Mouse (Mus musculus) stomach, embryonic 15.5 days (tissue): ENCODE measurements around the gene Garem2. TPM values are rescaled to one million over a fixed set of nuclear protein-coding genes. Genes with fewer than 3 reads are reported as not detected.

Experiments used
- ATAC-seq: fragments of 200-750 bp; cut with Nextera tagmentation; 2 replicates; pipeline ENCODE4 v1.8.0; 2017; ENCODE audit warnings: low read depth, moderate number of reproducible peaks, moderate TSS enrichment; ENCODE audit not compliant: insufficient read depth, low FRiP score
- H3K27ac ChIP-seq: fragments of 300-500 bp; sonication (generic); 2 replicates; pipeline ENCODE4 v1.5.1; 2015; ENCODE audit warnings: mild to moderate bottlenecking, inconsistent platforms
- H3K27me3 ChIP-seq: fragments of 300-500 bp; sonication (generic); replicated peaks from 2 replicates; pipeline ENCODE4 v1.6.1; 2015; ENCODE audit warnings: inconsistent platforms
- H3K36me3 ChIP-seq: fragments of 300-500 bp; sonication (generic); 2 replicates; pipeline ENCODE4 v1.6.1; 2015; ENCODE audit warnings: inconsistent platforms
- H3K4me1 ChIP-seq: fragments of 300-500 bp; sonication (generic); 2 replicates; pipeline ENCODE4 v1.6.1; 2015; ENCODE audit warnings: inconsistent platforms
- H3K4me2 ChIP-seq: fragments of 300-500 bp; sonication (generic); 2 replicates; pipeline ENCODE4 v1.6.1; 2015; ENCODE audit warnings: mild to moderate bottlenecking, inconsistent platforms
- H3K4me3 ChIP-seq: fragments of 300-500 bp; sonication (generic); replicated peaks from 2 replicates; pipeline ENCODE4 v1.5.1; 2015; ENCODE audit warnings: inconsistent platforms
- H3K9ac ChIP-seq: fragments of 300-500 bp; sonication (generic); 2 replicates; pipeline ENCODE4 v1.6.1; 2015; ENCODE audit warnings: inconsistent platforms
- H3K9me3 ChIP-seq: fragments of 300-500 bp; sonication (generic); 2 replicates; pipeline ENCODE4 v1.6.1; 2016; ENCODE audit warnings: inconsistent platforms
- WGBS: fragments of 180-500 bp; shearing (Covaris S2); methylation state at CpG from one replicate; pipeline ENCODE4 v1.1.7; 2015; 5-methylcytosine and 5-hydroxymethylcytosine counted together
- polyA plus RNA-seq: library from polyadenylated mRNA; unstranded; fragments of >200 nt; fragmentation: Nextera tagmentation; extraction: Ambion mirVana; gene quantifications from 2 replicates; pipeline ENCODE4 v1.2.1, GENCODE M21; 2015

The Garem2 gene
- polyA plus RNA-seq, 1 experiment from 2014 or later, result 0.30 TPM

DNA sequence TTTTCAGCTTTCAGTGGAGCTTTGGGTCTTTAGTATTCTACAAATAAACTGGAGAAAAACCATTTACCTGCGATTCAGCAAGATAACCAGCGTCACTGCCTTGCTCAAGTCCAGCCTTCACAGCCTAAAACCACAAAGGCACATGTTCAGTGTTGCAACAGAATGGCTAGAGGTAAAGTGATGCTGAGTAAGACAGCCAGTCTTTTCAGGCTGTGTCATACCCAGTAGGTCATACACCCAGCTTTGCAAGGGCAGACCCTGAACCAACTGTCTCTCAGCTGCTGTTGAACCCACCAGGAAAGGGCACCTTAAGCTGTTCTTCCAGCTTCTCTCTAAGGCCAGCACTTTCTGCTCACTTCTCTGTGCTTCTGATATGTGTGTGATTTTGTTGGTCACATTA is 27.2 kb downstream of the Garem2 start:
- Histone ChIP-seq H3K36me3 (peaks cover 41% of the 10 kb centered on the region), H3K27ac (no peak overlapping the region), H3K4me1 (no peaks in the 10 kb centered on the region), H3K4me2 (no peak overlapping the region), H3K27me3 (no peaks in the 10 kb centered on the region), H3K4me3 (no peak overlapping the region), H3K9me3 (no peaks in the 10 kb centered on the region), H3K9ac (no peak overlapping the region)
- ATAC-seq, result no peak
- WGBS, result 90% methylated on average over 2 of the region's 2 CpGs

DNA sequence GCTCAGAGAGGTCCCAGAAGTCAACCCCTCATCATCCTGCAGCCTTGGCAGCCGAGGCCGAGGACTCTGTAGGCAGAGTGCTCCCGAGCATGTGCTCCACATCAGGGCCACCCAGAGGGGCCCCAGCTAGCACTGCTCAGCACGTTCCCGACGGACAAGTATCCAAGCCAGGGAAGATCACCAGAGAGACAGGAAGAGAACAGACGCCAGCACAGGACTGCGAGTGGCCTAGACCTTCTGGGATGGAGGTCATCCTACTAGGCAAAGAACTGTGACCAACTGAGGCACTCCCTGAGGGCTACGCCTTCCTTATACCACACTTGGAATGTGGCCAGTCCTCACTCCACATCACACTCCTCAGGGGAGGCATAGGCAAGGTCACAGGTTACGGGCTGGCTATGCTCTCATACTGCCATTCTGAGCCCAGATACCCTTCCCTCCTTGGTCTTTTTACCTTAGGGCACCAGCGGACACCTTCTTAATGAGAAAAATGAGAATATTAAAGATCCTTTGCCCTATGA is 30.8 kb downstream of the Garem2 start:
- no peak overlapping the region for H3K4me2 ChIP-seq
- H3K4me1 ChIP-seq, result no peaks in the 10 kb centered on the region
- no peak for ATAC-seq
- H3K27me3 ChIP-seq, result no peaks in the 10 kb centered on the region
- H3K9me3 ChIP-seq, result no peaks in the 10 kb centered on the region
- 92% methylated on average over 11 of the region's 11 CpGs for WGBS
- H3K9ac ChIP-seq, result no peak overlapping the region
- peaks cover 28% of the 10 kb centered on the region for H3K36me3 ChIP-seq
- no peak overlapping the region for H3K27ac ChIP-seq
- H3K4me3 ChIP-seq, result no peak overlapping the region

DNA sequence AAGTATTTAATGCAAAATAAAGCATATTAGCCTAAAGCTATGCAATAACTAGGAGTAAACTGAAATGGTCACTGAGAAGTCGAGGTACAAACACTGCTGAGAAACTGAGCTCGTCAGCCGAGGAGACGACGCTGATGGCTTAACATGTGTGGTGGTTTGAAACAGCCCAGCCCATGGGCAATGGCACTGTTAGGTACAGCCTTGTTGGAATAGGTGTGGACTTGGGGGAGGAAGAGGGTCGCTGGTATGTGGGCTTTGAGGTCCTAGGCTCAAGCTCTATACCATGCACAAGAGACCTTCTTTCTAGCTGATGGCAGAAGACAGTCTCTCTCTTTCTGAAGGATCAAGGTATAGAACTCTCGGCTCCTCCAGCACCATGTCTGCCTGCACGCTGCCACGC is 32.3 kb downstream of the Garem2 start:
- Histone ChIP-seq H3K4me3 (no peak overlapping the region), H3K27ac (no peak overlapping the region), H3K4me2 (no peak overlapping the region), H3K4me1 (no peaks in the 10 kb centered on the region), H3K9ac (no peak overlapping the region), H3K36me3 (peaks cover 25% of the 10 kb centered on the region), H3K9me3 (no peaks in the 10 kb centered on the region), H3K27me3 (no peaks in the 10 kb centered on the region)
- ATAC-seq, result no peak
- whole genome bisulfite sequencing, result 92% methylated on average over 9 of the region's 9 CpGs

DNA sequence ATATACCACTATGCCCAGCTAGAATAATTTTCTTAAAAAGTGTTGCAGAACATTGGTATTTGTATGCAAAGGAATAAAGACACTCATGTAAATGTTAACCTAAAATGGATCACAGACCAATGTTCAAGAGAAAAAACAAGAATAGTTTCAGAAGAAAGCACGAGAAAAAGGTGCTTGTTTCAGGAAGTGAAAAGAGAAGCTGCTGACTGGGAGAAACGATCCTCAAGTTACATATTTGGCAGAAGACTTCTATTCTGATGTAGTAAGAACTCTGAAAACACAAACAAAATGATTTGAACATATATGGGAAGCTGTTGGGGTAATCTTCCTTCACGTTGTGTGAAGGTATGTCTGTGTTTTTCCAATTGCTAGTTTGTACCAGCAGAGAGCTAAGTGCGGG is 33.2 kb downstream of the Garem2 start:
- no peak overlapping the region for H3K27ac ChIP-seq
- peaks cover 19% of the 10 kb centered on the region for H3K36me3 ChIP-seq
- no peak for ATAC-seq
- H3K4me3 ChIP-seq, result no peak overlapping the region
- 88% methylated on average over 4 of the region's 4 CpGs for WGBS
- H3K4me2 ChIP-seq, result no peak overlapping the region
- H3K9ac ChIP-seq, result no peak overlapping the region
- no peaks in the 10 kb centered on the region for H3K27me3 ChIP-seq
- no peaks in the 10 kb centered on the region for H3K9me3 ChIP-seq
- H3K4me1 ChIP-seq, result no peaks in the 10 kb centered on the region

DNA sequence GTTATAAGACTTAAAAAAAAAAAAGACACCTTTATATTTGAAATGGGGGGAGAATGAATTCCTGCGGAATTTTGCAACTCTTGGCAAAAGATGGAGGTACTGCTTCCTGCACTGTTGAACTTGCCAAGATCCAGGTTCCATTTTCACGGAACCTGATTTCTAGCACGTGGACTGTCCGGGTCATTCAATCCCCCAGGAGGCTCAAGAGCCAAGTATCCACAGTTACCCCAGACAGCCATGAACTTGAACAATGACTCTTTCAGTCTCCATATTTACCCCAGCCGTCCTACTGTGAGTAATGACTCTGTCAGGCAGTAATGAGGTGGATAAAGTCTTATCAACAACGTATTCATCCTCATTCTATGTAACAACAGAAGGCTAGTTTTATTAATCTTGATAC is 41.6 kb downstream of the Garem2 start:
- no peak for ATAC-seq
- Histone ChIP-seq H3K36me3 (peaks cover 19% of the 10 kb centered on the region), H3K9ac (no peak overlapping the region), H3K4me1 (0 out of 2 replicates have a peak, but pooled peaks cover 5% of the 10 kb centered on the region), H3K4me3 (no peak overlapping the region), H3K4me2 (no peak overlapping the region), H3K27ac (no peak overlapping the region), H3K9me3 (no peaks in the 10 kb centered on the region), H3K27me3 (no peaks in the 10 kb centered on the region)
- WGBS, result 86% methylated on average over 6 of the region's 6 CpGs

DNA sequence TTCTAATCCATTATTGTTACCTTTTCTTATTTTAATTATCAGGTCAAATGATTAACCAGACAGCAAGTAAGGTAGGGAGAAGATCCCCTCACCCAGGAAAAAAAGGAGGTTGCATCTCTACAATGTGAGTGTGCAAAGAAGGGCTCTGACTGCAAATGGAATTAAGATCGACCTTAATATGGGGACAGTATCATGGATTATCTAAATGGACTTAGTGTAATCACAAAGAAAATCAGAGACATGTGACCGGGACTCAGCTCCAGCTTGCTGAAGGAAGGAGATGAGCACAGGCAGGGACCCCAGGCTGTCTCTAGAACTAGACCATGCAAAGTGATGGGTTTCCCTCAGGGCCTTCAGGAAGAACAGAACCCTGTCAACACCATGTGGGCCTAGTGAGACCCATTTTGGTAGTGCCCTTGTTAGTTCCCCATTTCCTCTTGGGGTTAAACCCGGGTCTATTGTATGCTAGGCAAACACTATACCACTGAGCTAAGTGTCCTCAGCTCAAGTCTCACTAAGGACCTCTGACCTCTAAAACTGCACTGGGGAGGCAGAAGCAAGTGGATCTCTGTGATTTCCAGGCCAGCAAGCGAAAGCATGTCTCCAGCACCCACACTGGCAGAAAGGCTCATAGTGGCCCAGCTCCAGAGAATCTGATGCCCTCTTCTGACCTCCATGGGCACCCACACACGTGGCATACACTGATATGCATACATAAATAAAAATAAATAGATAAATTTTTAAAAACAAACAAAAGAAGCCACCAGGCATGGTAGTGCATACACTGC is 43.4 kb downstream of the Garem2 start:
- ATAC-seq, result no peak
- Histone ChIP-seq H3K9ac (no peak overlapping the region), H3K4me1 (0 out of 2 replicates have a peak, but pooled peaks cover 5% of the 10 kb centered on the region), H3K9me3 (no peaks in the 10 kb centered on the region), H3K4me3 (no peak overlapping the region), H3K36me3 (peaks cover 14% of the 10 kb centered on the region), H3K4me2 (no peak overlapping the region), H3K27me3 (no peaks in the 10 kb centered on the region), H3K27ac (no peak overlapping the region)
- 83% methylated on average over 5 of the region's 5 CpGs for WGBS

DNA sequence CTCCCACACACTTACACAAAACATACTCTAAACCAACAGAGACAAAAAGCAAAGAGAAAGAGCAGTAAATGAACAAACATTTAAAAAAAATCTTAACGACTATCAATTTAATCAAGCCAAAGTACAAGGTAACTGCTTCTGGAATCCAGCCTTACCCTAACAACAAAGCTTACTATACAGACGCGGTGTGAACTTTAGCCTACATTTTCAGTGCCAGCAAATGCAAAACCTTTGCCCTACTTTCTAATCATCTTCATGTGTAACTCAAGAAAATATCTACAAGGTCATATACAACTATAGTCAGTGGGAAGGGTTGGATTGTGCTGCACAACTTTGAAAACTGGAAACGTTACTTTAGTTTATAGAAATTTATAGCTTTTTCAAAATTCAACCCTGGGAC is 47.0 kb downstream of the Garem2 start:
- Histone ChIP-seq H3K4me3 (no peak overlapping the region), H3K27me3 (no peaks in the 10 kb centered on the region), H3K9ac (no peak overlapping the region), H3K4me1 (peaks cover 11% of the 10 kb centered on the region; the same call in 1 of the 2 replicates), H3K4me2 (no peak overlapping the region), H3K27ac (peak overlapping the region; percentile 46; the same call in 1 of the 2 replicates), H3K9me3 (no peaks in the 10 kb centered on the region), H3K36me3 (no peaks in the 10 kb centered on the region)
- no peak for ATAC-seq
- 64% methylated on average over 4 of the region's 4 CpGs for WGBS

DNA sequence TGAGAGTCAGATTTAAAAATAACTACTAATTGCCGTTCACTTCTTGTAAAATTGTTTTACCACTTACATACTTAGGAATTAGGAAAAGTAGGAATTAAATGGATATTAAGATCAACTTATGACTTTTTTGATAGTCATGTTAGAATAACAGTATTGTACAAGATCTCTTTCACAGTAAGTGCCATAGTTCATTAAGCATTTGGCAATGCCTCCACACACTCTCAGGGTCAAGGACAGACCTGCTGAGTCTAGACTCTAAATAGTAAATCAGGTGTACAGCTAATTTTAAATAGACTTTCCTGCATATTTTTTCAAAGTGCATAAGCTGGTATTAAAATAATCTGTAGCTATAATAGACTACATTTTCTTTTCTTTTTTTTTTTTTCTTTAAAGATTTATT is 47.5 kb downstream of the Garem2 start:
- Histone ChIP-seq H3K9ac (no peak overlapping the region), H3K36me3 (no peaks in the 10 kb centered on the region), H3K4me2 (no peak overlapping the region), H3K4me1 (peaks cover 13% of the 10 kb centered on the region; the same call in 1 of the 2 replicates), H3K27ac (no peak overlapping the region), H3K27me3 (no peaks in the 10 kb centered on the region), H3K9me3 (no peaks in the 10 kb centered on the region), H3K4me3 (no peak overlapping the region)
- 72% methylated on average over 1 of the region's 1 CpGs for WGBS
- ATAC-seq, result no peak

DNA sequence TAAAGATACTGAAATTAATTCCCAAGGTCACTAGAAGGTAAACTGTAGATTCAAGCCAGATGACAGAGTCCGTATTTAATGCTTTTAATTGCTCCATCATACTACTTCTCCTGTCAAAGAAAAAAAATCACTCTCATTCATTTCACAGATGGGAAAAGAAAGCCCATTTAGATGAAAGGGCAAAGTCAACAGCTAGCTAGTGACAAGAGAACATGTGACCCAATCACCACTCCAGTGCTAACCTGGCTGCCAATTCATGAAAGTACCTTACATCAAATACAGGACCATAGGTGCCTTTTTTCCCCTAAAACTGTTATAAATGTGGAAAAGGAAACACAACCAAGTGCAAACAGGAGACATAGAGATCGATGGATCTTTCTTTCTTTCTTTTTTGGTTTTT is 48.3 kb downstream of the Garem2 start:
- Histone ChIP-seq H3K4me1 (peaks cover 13% of the 10 kb centered on the region; the same call in 1 of the 2 replicates), H3K36me3 (no peaks in the 10 kb centered on the region), H3K27me3 (no peaks in the 10 kb centered on the region), H3K9me3 (no peaks in the 10 kb centered on the region), H3K27ac (no peak overlapping the region), H3K9ac (no peak overlapping the region), H3K4me2 (no peak overlapping the region), H3K4me3 (no peak overlapping the region)
- ATAC-seq, result no peak
- 72% methylated on average over 2 of the region's 2 CpGs for WGBS

DNA sequence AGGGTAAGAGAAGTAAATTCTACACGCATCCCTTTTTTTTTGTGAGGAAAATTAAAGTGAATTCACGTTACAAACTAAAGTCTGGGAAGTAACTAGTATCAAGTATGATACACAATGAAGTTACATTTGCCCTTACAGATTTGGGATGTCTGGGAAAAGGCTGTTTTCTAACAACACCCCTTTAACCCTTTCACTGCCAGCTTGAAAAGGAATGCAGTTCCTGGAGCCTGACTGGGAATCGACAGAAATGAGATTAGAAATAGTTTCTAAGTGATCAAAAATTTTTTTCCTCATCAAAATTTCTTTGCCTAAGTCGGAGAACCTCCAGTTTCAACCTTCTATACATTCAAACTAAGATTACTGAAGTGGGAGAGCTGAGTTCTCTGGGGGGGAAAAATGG is 49.1 kb downstream of the Garem2 start:
- Histone ChIP-seq H3K36me3 (no peaks in the 10 kb centered on the region), H3K4me3 (peak overlapping the region; percentile 98), H3K9ac (peak overlapping the region; percentile 86; the same call in 1 of the 2 replicates), H3K4me2 (peak overlapping the region; percentile 69), H3K27me3 (no peaks in the 10 kb centered on the region), H3K9me3 (no peaks in the 10 kb centered on the region), H3K4me1 (peaks cover 13% of the 10 kb centered on the region; the same call in 1 of the 2 replicates), H3K27ac (peak overlapping the region; percentile 91; the same call in 1 of the 2 replicates)
- ATAC-seq, result no peak
- WGBS, result 14% methylated on average over 4 of the region's 4 CpGs

DNA sequence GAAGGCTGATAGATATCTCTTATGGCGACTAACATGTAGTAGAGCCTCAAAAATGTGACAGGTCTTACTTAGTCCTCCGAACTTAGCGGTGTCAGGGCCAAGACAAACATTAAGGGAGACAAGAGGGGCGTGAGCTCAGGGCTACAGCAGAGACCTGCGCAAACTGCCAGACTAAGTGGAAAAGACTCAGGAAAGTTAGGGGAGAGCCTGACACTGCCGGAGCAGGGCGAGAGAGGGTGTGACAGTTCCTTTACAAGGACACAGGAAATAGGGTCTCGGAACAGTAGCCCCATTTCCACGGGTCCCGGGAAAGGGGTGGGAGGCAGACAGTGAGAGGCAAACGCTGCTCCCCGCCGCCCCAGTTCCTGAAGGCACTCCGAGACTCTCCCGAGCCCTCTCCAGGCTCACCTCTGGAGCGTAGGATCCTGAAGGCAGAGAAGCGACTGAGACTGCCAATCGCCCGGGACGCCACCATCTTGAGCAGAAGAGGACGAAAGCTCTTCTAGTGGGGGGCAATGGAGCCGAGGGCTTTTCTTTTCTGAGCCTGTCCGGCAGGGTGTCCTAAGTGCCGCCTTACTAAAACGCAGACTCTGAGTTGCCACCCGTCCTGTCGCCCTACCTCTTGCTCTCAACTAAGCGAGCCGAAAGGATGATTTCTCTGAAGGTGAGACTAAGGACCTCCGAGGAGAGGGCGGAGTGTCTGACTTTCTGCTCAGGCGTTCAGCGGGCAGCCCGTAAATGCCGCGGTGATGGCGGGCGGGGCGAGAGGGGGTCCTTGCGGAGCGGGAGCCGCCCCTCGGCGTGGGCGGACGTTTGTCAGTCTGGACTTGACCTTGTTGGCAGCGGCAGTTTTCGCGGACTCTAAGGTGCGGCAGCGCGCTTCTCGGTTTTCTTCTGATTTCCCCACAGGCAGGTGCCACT is 49.8 kb downstream of the Garem2 start, which contains the start of the genes Hadha and Hadhb:
Gene Hadha (minus strand): TSS at position 689 of the 921 bp plus-strand sequence.
Gene Hadhb (plus strand): TSS at position 775 of the 921 bp plus-strand sequence.
- Histone ChIP-seq H3K4me2 (peak within 1 kb of the TSS; percentile 69), H3K9me3 (no peaks in the 10 kb centered on the region)

More for the DNA sequence above, 49.8 kb downstream of the Garem2 start, which contains the start of the genes Hadha and Hadhb:
- no peaks in the 10 kb centered on the region for H3K27me3 ChIP-seq
- H3K27ac ChIP-seq, result peak within 1 kb of the TSS; percentile 91
- peaks cover 13% of the 10 kb centered on the region; the same call in 1 of the 2 replicates for H3K4me1 ChIP-seq
- peak within 1 kb of the TSS; percentile 98 for H3K4me3 ChIP-seq
- peak within 1 kb of the TSS; percentile 86 for H3K9ac ChIP-seq
- H3K36me3 ChIP-seq, result no peaks in the 10 kb centered on the region
- WGBS, result under 1% methylated on average over 53 of the region's 53 CpGs
- ATAC-seq, result peak; percentile 90
